Mouse (Mus musculus) small intestine, adult 2 months (tissue): ENCODE data around the gene 4930518I15Rik.
"Not testable (repeated sequence)": the region's sequence is repeated elsewhere in the genome, so short reads cannot be mapped to it uniquely, and the experiment has no call there.

ENCODE experiments used
- CTCF ChIP-seq: fragments of 200-500 bp; IDR thresholded peaks from 2 replicates; pipeline ENCODE4 v1.5.1; 2012; ENCODE audit warnings: low read depth, mild to moderate bottlenecking, control low read depth, inconsistent platforms, low read length, moderate library complexity, mixed read lengths; ENCODE audit not compliant: insufficient replicate concordance, insufficient read length; ENCODE audit errors: extremely low read depth
- POLR2A ChIP-seq: fragments of 200-500 bp; IDR thresholded peaks from 2 replicates; pipeline ENCODE4 v1.6.1; 2012; ENCODE audit warnings: low read depth, mild to moderate bottlenecking, control low read depth, inconsistent platforms, low read length, moderate library complexity

- TF ChIP-seq CTCF = peak; percentile 37; the same call in 1 of the 2 replicates
- TF ChIP-seq POLR2A = not testable (repeated sequence)
Observed at GRCm38 (mm10) chr2:156853999-156854771, 3.6 kb downstream of the 4930518I15Rik start.
